Mouse (Mus musculus) MEL-GATA-1-ER (cell line): ENCODE data around the gene Tead3.
"Not testable (repeated sequence)": the region's sequence is repeated elsewhere in the genome, so short reads cannot be mapped to it uniquely, and the experiment has no call there.

Experiments used
- DNase-seq: peaks from one replicate; pipeline ENCODE4 v3.0.0-alpha.2; 2012; ENCODE audit warnings: low read depth; ENCODE audit errors: extremely low read depth

The Tead3 gene

GRCm38 (mm10) chr17:28331241-28332112 lies 19.1 kb downstream of the Tead3 start:
- no peak for DNase-seq

GRCm38 (mm10) chr17:28330590-28330989 lies 20.0 kb downstream of the Tead3 start:
- not testable (repeated sequence) for DNase-seq

- no peak for DNase-seq
These were observed 20.4 kb downstream of the Tead3 start for GRCm38 (mm10) chr17:28330232-28330546.

- DNase-seq = no peak
These were observed 20.9 kb downstream of the Tead3 start for GRCm38 (mm10) chr17:28329503-28330231.

GRCm38 (mm10) chr17:28328946-28329345 lies 21.7 kb downstream of the Tead3 start:
- DNase-seq = no peak

GRCm38 (mm10) chr17:28328366-28328928 lies 22.2 kb downstream of the Tead3 start, which contains the start of gene Rpl10a:
Rpl10a (plus strand) TSS chr17:28328471.
- DNase-seq = peak; percentile 73

- DNase-seq = no peak
These were observed 22.8 kb downstream of the Tead3 start for GRCm38 (mm10) chr17:28327673-28328325.

- no peak for DNase-seq
These were observed 23.7 kb downstream of the Tead3 start for GRCm38 (mm10) chr17:28326951-28327350.

GRCm38 (mm10) chr17:28325751-28326150 lies 24.9 kb downstream of the Tead3 start:
- DNase-seq = no peak

GRCm38 (mm10) chr17:28324416-28324815 lies 26.2 kb downstream of the Tead3 start:
- not testable (repeated sequence) for DNase-seq

GRCm38 (mm10) chr17:28323786-28324185 lies 26.8 kb downstream of the Tead3 start:
- DNase-seq = no peak

- DNase-seq = no peak
These were observed 28.9 kb downstream of the Tead3 start for GRCm38 (mm10) chr17:28321700-28322099.

GRCm38 (mm10) chr17:28317725-28318124 lies 32.9 kb downstream of the Tead3 start:
- no peak for DNase-seq

- DNase-seq = no peak
These were observed 33.5 kb downstream of the Tead3 start for GRCm38 (mm10) chr17:28317091-28317490.

- no peak for DNase-seq
These were observed 34.1 kb downstream of the Tead3 start for GRCm38 (mm10) chr17:28316476-28316875.

GRCm38 (mm10) chr17:28315611-28316160 lies 34.9 kb downstream of the Tead3 start:
- no peak for DNase-seq

GRCm38 (mm10) chr17:28313880-28314225 lies 36.8 kb downstream of the Tead3 start:
- no peak for DNase-seq

- DNase-seq = peak; percentile 99
These were observed 37.3 kb downstream of the Tead3 start, which contains the start of gene Fance for GRCm38 (mm10) chr17:28313212-28313879. Fance (plus strand) TSS chr17:28313519.

GRCm38 (mm10) chr17:28312232-28313211 lies 38.1 kb downstream of the Tead3 start:
- DNase-seq = peak; percentile 79
